Mouse (Mus musculus): ENCODE results near the gene Rfx3.

DNA sequence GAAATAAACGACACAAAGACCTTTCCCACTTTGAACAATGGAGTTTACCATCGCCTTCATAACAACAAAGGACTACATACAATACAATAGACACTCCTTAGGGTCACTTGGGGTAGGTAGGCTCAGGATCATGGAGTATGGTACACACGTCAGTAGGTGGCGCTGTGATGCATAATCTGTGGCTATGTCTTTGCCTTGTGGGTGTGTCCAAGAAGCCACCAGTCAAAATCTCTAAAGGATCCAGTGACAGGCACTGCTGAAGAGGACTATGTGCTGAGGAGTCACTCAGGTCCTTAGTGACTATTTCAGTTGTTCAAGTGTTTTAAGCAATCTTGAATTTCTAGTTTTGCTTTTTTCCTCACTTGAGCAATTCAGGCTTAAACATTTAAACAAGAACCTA is 230.9 kb downstream of the Rfx3 start:
- TF ChIP-seq ZNF384 (IDR thresholded peaks at IDR 0.05; ENCODE audit: low read depth, low read length) (no peak), CHD2 (IDR thresholded peaks at IDR 0.05; ENCODE audit: low read depth, low read length) (no peak), ZC3H11A (IDR thresholded peaks at IDR 0.05; ENCODE audit: borderline replicate concordance, low read depth, low read length) (0 out of 2 replicates have a peak, but pooled peaks have one; percentile 8), HCFC1 (IDR thresholded peaks at IDR 0.05; ENCODE audit: borderline replicate concordance, insufficient read depth, low read length) (no peak)
